Mouse (Mus musculus): Measurements from ENCODE around the gene 4933434E20Rik. TPM values are rescaled to one million over a fixed set of nuclear protein-coding genes. Genes with fewer than 3 reads are reported as not detected.

The 4933434E20Rik gene
- polyA plus RNA-seq (2011; ENCODE audit: insufficient read depth, insufficient read length, low read depth, missing spikeins), result 67.1 and 67.6 TPM in 2 replicates

GRCm38 (mm10) chr3:90051441-90052350 is at the start of gene 4933434E20Rik:
Gene 4933434E20Rik (plus strand): TSS chr3:90051636.
- Histone ChIP-seq H3K9ac (ENCODE audit: low read depth, poor library complexity, severe bottlenecking) (peak within 1 kb of the TSS; percentile 98), H3K27me3 (ENCODE audit: control insufficient read depth, insufficient read depth, low read length, poor library complexity, severe bottlenecking) (no peaks in the 10 kb centered on the region), H3K4me1 (ENCODE audit: control insufficient read depth, insufficient read depth, low read length) (no peaks in the 10 kb centered on the region), H3K36me3 (ENCODE audit: control insufficient read depth, insufficient read depth, low read length, poor library complexity, severe bottlenecking) (peaks cover 34% of the 10 kb centered on the region), H3K4me3 (ENCODE audit: low read depth, low read length) (peak within 1 kb of the TSS; percentile 87), H3K9me3 (replicated peaks; ENCODE audit: control insufficient read depth, insufficient read depth, low read length, poor library complexity, severe bottlenecking) (no peaks in the 10 kb centered on the region), H3K27ac (ENCODE audit: insufficient read depth, low read length) (peak within 1 kb of the TSS; percentile 46)
- TF ChIP-seq CTCF (IDR thresholded peaks at IDR 0.05; ENCODE audit: low read depth, low read length), result no peak
- TF ChIP-seq EP300 (IDR thresholded peaks at IDR 0.05; ENCODE audit: insufficient read depth, low read depth, low read length), result no peak
- no peak for TF ChIP-seq POLR2A (IDR thresholded peaks at IDR 0.05; ENCODE audit: insufficient read depth, low read length)

- H3K27ac ChIP-seq (ENCODE audit: insufficient read depth, low read length), result no peak overlapping the region
- peaks cover 59% of the 10 kb centered on the region for H3K36me3 ChIP-seq (ENCODE audit: control insufficient read depth, insufficient read depth, low read length, poor library complexity, severe bottlenecking)
- no peak overlapping the region for H3K4me3 ChIP-seq (ENCODE audit: low read depth, low read length)
- no peak overlapping the region for H3K9ac ChIP-seq (ENCODE audit: low read depth, poor library complexity, severe bottlenecking)
- no peaks in the 10 kb centered on the region for H3K9me3 ChIP-seq (replicated peaks; ENCODE audit: control insufficient read depth, insufficient read depth, low read length, poor library complexity, severe bottlenecking)
- no peaks in the 10 kb centered on the region for H3K27me3 ChIP-seq (ENCODE audit: control insufficient read depth, insufficient read depth, low read length, poor library complexity, severe bottlenecking)
- TF ChIP-seq EP300 (IDR thresholded peaks at IDR 0.05; ENCODE audit: insufficient read depth, low read depth, low read length), result no peak
- TF ChIP-seq POLR2A (IDR thresholded peaks at IDR 0.05; ENCODE audit: insufficient read depth, low read length), result no peak
- TF ChIP-seq CTCF (IDR thresholded peaks at IDR 0.05; ENCODE audit: low read depth, low read length), result no peak
- no peaks in the 10 kb centered on the region for H3K4me1 ChIP-seq (ENCODE audit: control insufficient read depth, insufficient read depth, low read length)
Observed at GRCm38 (mm10) chr3:90004091-90004796, 47.2 kb upstream of the 4933434E20Rik start.

- H3K9me3 ChIP-seq (replicated peaks; ENCODE audit: control insufficient read depth, insufficient read depth, low read length, poor library complexity, severe bottlenecking), result no peaks in the 10 kb centered on the region
- no peaks in the 10 kb centered on the region for H3K4me1 ChIP-seq (ENCODE audit: control insufficient read depth, insufficient read depth, low read length)
- H3K27me3 ChIP-seq (ENCODE audit: control insufficient read depth, insufficient read depth, low read length, poor library complexity, severe bottlenecking), result no peaks in the 10 kb centered on the region
- H3K9ac ChIP-seq (ENCODE audit: low read depth, poor library complexity, severe bottlenecking), result no peak overlapping the region
- H3K36me3 ChIP-seq (ENCODE audit: control insufficient read depth, insufficient read depth, low read length, poor library complexity, severe bottlenecking), result peaks cover 79% of the 10 kb centered on the region
- no peak overlapping the region for H3K4me3 ChIP-seq (ENCODE audit: low read depth, low read length)
- no peak overlapping the region for H3K27ac ChIP-seq (ENCODE audit: insufficient read depth, low read length)
- no peak for TF ChIP-seq EP300 (IDR thresholded peaks at IDR 0.05; ENCODE audit: insufficient read depth, low read depth, low read length)
- no peak for TF ChIP-seq CTCF (IDR thresholded peaks at IDR 0.05; ENCODE audit: low read depth, low read length)
- no peak for TF ChIP-seq POLR2A (IDR thresholded peaks at IDR 0.05; ENCODE audit: insufficient read depth, low read length)
Observed at GRCm38 (mm10) chr3:90010291-90010690, 41.1 kb upstream of the 4933434E20Rik start.

GRCm38 (mm10) chr3:90016626-90017025 is 34.8 kb upstream of the 4933434E20Rik start:
- TF ChIP-seq EP300 (IDR thresholded peaks at IDR 0.05; ENCODE audit: insufficient read depth, low read depth, low read length), result no peak
- no peak for TF ChIP-seq POLR2A (IDR thresholded peaks at IDR 0.05; ENCODE audit: insufficient read depth, low read length)
- no peak for TF ChIP-seq CTCF (IDR thresholded peaks at IDR 0.05; ENCODE audit: low read depth, low read length)
- Histone ChIP-seq H3K4me1 (ENCODE audit: control insufficient read depth, insufficient read depth, low read length) (no peaks in the 10 kb centered on the region), H3K27ac (ENCODE audit: insufficient read depth, low read length) (no peak overlapping the region), H3K27me3 (ENCODE audit: control insufficient read depth, insufficient read depth, low read length, poor library complexity, severe bottlenecking) (no peaks in the 10 kb centered on the region), H3K9ac (ENCODE audit: low read depth, poor library complexity, severe bottlenecking) (no peak overlapping the region), H3K36me3 (ENCODE audit: control insufficient read depth, insufficient read depth, low read length, poor library complexity, severe bottlenecking) (peaks cover 89% of the 10 kb centered on the region), H3K9me3 (replicated peaks; ENCODE audit: control insufficient read depth, insufficient read depth, low read length, poor library complexity, severe bottlenecking) (no peaks in the 10 kb centered on the region), H3K4me3 (ENCODE audit: low read depth, low read length) (no peak overlapping the region)

GRCm38 (mm10) chr3:90034653-90035052 is 16.8 kb upstream of the 4933434E20Rik start:
- H3K9ac ChIP-seq (ENCODE audit: low read depth, poor library complexity, severe bottlenecking), result no peak overlapping the region
- no peaks in the 10 kb centered on the region for H3K9me3 ChIP-seq (replicated peaks; ENCODE audit: control insufficient read depth, insufficient read depth, low read length, poor library complexity, severe bottlenecking)
- no peaks in the 10 kb centered on the region for H3K4me1 ChIP-seq (ENCODE audit: control insufficient read depth, insufficient read depth, low read length)
- H3K27ac ChIP-seq (ENCODE audit: insufficient read depth, low read length), result no peak overlapping the region
- H3K36me3 ChIP-seq (ENCODE audit: control insufficient read depth, insufficient read depth, low read length, poor library complexity, severe bottlenecking), result peaks cover 70% of the 10 kb centered on the region
- no peaks in the 10 kb centered on the region for H3K27me3 ChIP-seq (ENCODE audit: control insufficient read depth, insufficient read depth, low read length, poor library complexity, severe bottlenecking)
- TF ChIP-seq POLR2A (IDR thresholded peaks at IDR 0.05; ENCODE audit: insufficient read depth, low read length), result no peak
- no peak for TF ChIP-seq EP300 (IDR thresholded peaks at IDR 0.05; ENCODE audit: insufficient read depth, low read depth, low read length)
- no peak for TF ChIP-seq CTCF (IDR thresholded peaks at IDR 0.05; ENCODE audit: low read depth, low read length)
- no peak overlapping the region for H3K4me3 ChIP-seq (ENCODE audit: low read depth, low read length)

Measured in ES-Bruce4 (cell line).